Mouse (Mus musculus) cerebellum, adult 8-10 months (tissue): ENCODE data around the gene Spred1.
A peak's percentile ranks its signal among the peaks of the same experiment; 100 is the strongest.

ENCODE experiments used
- DNase-seq: peaks from one replicate; pipeline ENCODE4 v3.0.0; 2022

Gene Spred1

DNA sequence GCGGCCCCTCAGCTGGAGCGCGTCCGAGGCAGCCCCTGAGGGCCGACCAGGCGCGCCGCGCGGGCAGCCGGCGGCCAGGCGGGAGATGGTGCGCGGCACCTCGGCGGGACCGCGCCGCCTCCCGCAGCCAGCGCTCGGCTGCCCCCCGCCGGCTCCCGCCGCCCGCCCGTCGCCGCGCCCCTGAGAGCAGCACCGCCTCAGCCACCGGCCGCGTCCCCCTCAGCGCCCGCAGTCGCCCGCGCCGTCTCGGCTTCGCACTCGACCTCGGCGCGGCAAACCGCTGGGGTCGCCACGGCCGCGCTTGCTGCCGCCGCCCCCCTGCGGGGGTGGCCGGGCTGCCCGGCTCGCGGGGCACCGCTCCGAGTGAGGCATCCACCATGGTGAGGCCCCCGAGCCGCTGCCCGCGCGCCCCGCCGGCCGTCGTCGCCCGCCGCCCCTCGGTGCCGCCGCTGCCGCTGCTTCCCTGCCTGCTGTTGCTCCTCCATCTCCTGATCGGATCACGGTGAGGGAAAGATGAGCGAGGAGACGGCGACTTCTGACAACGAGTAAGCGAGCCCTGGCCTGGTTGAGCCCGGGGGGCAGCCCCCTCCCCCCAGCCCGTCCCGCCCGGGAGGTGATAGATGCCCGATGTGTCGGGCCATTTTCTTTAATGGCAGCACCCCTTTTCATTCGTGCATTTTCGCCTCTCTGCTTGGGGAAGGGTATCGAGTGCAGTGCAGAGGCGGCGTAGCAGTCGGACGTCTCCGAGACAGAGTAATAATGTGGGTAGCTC is at the start of gene Spred1:
Gene Spred1 (plus strand): TSS at position 163 of the 772 bp plus-strand sequence.
- peak; percentile 54 for DNase-seq

DNA sequence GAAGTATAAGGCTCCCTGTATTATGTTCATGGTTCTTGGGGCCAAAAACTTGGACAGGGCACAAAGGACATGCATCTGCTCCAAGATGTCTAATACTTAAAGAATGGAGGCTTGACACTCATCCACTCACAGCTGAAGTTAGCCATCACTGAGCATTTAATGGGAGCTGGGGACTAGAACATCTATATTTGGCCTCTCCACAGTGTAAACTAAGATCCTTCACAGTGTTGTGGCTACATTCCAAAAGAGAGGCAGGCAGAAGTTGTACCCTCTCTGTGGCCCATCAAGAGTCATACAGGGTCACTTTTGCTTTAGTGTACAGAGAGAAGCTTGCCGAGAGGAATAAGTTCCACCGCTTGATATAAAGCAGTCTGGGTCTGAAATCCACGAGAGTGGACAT is 49.6 kb upstream of the Spred1 start:
- no peak for DNase-seq

DNA sequence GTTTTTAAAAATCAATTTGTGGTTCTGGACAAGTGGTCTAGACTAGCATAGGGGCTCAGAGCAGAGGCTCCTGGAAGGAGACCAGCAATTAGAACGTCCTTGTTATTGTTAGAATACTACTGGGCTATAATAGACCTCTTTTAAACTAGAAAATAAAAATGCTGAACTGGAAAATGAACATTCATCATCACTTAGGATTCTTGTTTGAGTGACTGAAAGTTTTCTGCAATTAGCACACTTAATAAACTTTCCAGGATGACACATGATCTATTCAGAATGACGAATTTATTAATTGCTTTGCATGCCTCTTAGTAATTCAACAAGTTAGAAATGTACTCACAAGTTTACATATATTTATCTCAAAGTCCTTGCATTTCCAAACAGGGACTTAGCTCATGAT is 42.5 kb upstream of the Spred1 start:
- no peak for DNase-seq

DNA sequence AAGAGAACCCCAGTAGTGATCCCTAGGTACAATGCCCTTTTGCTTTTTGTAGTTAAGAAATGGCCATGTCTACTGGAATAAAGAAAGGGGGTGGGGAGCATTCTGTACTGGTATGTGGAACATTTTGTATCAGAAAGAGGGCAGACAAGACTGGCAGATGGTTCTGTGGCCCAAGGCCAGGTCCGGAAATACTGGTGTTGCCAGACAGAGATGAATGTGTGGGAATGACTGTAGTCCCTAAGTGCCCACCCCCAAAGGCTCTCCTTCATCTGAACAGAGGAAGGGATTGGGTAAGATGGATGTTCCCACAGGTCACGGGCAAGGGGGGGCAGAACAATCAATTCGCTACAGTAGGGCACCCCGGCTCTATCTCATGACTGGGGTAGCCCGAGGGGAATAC is 41.6 kb upstream of the Spred1 start:
- peak; percentile 6 for DNase-seq

DNA sequence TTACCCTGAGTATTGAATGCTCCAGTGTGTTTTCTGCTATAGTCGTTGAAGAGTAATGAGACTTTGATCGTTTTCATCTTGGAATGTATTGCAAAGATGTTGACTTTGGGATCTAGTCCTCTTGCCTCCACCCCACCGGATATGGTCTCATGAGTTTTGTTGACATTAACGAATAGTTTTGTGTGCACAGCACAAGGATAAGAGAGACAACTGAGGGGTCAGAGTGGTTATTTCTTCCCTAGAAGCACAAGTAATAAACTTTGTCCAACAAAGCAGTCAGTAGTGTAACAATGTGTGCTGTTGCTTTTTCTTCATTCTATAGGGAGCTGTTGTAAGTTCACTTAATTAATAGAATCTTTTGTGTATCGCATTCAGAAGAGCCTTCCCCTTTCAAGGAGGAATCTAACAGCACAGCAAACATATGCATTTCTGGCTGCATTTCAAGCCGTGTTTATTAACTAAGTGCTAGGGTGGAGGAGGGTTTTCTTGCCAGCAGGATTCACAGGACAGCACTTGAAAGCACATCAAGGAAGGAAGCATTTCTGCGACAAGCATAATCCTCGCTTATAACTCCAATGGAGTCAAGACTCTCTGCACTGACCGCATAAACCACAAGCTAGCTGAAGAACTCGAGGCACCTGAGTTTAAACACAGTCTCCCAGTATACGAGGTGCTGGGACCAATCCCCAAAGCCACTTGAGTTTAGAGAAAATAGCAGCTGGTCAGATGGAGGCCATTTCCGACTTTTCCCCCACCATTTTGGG is 35.0 kb upstream of the Spred1 start:
- no peak for DNase-seq

DNA sequence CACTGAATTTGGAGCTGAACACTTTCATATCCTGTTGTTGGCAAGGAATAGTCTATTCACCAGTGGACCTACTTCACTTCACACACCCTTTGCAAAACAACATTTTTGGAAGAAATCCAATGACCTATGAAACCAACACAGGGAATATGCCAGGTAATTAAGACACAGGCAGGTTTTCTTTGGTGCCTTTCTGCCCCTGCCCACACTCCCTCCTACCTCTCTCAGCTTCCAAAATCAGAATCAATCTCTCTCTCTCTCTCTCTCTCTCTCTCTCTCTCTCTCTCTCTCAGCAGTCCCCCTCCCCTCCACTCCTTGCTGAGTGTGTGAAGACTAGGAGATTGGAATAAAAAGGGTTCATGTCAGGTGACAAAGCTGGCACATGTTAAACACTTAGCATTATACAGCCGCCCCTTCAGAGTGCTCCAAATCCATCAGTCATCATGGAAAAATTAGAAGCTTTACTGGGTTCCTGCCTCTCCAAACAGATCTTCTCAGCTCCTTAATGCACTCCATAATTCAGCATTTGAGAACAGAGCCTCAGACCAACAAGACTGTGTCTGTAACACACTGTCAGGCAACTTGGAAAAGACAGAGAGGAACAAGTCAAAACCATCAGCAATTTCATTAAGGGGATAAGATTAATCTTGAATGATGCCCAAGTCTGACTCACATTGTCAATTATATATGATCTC is 34.3 kb upstream of the Spred1 start:
- DNase-seq: no peak

DNA sequence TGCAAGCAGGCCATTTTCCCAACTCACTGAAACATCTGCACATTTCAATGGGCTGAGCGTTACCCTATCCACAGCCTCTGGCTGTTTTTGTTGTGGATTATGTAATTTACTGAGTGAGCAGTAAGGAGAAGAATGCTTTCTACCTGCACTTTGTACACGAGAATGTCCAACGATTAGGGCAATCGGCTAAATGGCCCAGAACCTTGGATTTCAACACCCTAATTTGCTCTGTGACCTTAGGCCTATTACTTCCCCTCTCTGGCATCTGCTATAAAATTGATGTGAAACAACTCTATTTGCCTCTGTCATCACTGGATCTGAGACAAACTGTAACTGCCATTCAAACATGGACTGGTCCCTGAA is 33.7 kb upstream of the Spred1 start:
- DNase-seq: no peak

DNA sequence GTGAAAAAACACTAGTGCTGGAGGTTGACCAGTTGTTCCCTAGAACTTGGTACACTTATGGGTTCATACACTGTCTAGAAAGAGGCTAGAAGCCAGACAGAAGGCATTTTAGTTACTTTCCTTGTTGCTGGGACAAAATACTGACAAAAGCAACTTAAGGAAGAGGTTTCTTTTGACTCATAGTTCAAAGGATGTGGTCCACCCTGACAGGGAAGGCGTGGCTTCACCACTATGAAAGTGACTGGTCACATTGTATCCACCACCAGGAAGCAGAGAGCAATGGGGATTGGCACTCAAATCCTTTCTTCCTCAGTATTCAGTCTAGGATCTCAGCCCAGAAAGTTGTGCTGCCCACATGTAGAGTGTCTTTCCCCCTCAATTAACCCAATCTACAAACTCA is 31.7 kb upstream of the Spred1 start:
- DNase-seq: no peak

DNA sequence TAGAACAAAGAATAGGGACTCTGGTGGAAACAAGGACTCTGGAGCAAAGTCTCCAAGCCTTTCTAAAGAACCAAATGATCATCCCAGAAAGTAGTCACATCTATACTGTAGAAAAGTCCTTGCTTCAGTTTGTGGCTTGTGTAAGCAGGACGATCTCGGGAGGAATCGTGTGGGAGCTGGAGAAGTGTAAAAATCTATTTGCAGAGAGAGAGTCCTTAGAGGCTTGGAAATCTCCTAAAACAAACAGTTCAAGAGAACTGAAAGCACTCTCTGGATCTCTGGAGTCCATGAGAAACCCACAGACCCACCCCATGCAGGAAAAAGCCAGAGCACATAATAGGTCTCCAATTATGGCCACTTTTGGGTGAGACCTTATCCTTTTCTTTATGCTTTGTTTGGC is 31.1 kb upstream of the Spred1 start:
- no peak for DNase-seq

DNA sequence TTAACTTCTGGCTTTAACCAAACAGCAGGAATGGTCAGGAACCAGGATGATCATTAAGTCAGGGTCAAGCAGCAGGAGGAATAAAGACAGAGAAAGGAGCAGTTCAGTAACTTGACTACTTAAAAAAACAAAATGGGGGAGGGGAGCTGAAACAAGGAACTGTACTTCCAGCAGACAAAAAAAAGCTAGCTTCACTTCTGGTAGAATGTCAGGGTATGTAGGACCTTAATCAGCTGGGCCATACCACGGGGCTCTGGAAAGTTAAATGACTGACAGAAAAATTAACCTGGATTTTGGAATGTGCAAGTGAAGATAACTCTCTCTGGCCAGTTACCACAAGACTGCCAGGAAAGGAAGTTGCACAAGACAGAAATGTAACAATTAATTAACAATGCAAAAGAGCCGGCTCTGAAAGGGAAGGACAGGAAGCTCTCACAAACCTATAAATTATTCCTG is 28.2 kb upstream of the Spred1 start:
- no peak for DNase-seq

DNA sequence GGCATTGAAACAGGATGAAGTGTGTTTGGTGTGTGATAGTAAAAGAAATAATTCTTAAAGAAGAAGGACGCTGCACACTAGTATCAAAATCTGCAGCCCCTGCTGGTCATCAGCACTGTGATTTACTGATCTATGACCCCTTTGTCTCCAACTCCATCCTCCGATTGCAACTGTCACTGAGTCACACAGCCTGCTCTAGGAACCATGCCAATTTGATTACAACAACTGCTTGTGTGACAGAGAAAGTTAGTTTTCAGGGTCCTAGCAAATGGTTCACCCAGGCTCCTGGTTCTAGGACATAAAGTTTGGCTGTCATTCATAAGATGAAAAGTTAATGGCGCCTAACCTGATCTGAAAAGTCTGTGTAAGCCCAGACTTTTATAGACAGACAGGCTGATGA is 25.7 kb upstream of the Spred1 start:
- DNase-seq: no peak

DNA sequence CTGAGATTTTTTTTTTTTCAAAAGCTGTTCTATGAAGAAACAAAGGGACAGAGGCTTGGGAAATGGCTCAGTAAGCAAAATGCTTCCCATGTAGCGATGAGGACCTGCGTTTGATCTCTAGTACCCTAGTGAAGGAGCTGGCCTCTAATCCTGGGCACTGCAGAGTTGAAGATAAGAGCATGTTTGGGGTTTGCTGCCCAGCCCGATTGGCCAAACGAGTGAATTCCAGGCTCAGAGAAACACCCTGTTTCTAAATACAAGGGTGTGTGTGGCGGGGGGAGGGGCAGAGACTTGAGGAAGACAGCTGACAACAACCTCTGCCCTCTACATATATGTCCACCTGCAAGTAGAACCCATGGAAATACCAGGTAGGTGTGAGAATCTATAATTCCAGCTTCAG is 23.9 kb upstream of the Spred1 start:
- DNase-seq: no peak

DNA sequence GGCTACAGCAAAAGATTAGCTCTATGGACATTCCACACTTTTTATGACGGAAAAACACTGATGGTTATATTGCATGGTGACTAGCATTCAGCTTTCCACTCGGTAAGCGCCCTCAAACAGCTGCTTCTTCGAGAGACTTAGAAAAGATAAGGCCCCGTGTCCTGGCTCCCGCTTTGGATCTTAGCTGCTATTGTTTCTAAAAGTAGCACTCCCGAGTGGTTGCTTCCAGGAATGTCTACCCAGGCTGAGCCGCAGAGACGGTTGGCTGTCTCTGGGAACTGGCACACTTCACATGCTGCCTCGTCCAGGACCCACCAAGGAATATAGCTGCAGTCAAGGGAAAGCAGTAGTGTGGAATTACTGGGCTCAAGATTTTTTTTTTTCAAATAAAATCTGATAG is 21.9 kb upstream of the Spred1 start:
- DNase-seq: no peak

DNA sequence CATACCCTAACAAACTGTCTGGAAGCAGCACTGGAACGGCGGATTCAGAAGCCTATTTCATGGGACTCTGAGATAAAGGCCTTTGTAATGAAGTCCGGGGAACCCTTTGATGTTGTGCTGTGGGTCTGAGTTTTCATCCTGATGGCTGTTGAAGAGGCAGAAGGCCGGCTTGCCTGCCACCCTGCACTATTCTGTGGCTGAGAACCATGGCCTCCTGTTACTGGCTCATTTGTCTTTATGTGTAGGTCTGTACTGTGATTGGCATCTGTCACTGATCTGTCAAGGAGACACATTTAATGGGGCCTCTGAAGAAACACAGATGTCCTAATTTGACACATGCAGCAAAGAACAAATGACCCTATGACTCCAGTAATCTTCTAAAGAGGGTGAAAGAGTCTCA is 17.7 kb upstream of the Spred1 start:
- DNase-seq: no peak

DNA sequence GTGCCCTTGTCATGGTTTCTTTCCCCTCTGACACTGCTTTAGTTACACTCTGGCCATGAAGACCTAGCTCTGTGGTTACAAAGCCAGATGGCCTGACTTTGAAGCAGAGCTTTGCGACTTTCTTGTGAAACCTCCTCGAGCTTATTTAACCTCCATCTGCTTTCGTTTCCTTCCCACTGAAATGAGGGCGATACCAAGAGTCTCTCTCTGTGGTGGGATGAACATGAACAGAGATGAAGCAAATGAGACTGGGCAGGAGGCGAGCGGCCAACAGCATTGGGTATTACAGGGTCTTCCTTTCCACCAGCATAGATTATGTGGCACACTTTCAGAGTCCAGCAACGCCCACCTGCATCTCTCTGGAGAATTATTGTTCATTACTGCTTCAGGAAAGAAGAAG is 15.8 kb upstream of the Spred1 start:
- DNase-seq: no peak

DNA sequence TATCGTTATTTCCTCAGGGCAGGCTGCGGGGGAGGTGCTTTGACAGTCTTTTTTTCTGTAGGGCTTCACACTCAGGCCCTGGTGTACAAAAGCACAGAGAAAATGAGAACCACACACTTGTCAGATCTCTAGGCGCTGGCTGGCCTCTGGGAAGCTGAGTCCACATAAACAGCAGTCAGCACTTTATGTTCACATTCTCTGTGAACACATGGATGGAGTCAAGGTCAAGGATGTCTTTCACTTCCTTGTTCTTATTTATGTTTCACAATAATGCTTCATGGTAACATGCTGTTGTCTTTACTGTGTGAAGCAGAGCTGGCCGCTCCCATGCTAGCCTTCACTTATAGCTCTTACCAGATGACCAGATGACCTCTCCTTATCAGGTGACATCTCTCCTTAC is 13.1 kb upstream of the Spred1 start:
- no peak for DNase-seq

DNA sequence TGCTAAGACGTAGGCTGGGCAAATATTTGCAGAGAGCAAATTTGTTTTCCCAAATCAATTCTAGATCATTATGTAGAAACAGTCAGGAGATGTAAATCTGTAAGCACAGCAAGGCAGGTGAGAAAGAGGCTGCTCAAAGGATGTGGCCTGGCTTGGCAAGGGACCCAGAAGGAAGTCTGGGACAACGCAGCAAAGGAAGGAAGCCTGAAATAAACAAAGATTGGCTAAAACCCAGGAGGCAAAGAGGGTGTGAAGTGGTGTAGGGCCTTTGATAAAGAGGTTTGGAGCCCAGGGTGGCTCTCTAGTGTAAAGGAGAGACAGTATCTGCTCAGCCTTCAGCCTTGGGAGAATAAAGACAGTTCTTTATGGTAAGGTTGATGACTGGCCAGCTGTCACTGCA is 11.9 kb upstream of the Spred1 start:
- no peak for DNase-seq

DNA sequence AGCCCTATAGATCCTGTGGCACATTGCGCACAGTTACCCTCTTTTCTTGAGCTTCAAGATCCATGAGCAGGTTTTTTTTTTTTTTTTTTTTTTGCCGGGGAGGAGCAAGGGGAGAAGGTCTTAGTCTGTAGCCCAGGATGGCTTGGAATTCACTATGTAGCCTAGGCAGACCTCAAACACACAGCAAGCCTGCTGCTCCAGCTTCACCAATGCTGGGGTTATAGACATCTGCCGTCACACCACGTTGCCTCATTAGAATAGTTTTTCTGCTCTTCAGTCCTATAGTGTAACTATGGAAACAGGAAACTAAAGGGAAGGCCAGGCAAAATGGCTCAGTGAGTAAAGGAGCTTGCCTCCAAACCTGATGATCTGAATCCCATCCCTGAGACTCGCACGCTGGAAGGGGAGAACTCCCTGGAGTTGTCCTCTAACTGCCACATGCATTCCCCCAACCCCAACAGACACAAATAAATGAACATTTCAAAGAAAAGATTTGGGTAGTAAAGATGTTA is 10.8 kb upstream of the Spred1 start:
- no peak for DNase-seq

DNA sequence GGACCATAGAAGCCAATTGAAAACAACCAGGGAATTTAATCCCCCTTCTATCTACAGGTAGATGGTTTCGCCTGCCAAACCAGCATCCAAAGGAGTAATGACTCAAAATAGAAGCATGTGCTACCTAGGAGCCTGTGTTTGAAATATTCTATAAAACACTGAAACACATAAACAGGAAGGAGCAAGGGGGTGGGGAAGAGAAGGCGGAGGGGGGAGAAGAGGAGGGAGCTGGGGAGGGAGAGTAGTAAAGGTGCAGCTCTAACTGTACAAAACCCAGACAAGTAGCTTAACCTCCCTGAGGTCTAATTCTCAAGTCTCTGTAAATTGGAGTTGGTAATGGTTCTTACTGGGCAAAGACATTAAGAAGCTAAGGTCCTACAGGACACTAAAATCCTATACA is 7.9 kb upstream of the Spred1 start:
- no peak for DNase-seq

DNA sequence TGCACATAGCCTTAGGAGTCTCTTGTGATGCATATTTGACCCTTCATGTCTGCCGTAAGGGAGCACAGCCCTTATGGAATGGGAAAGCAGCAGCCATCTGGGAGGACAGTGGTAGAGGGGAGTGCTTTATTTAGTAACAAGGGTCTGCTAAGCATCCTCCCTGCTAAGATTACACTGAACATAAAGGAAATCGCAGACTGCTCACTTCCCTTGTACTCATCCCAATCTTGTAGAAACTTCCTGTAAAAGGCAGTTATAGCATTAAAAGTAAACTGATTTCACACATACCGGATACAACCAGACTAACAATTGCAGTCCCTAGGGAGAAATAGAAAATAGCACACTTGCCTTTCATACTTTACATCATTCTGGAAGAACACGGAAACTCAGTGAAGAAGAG is 7.4 kb upstream of the Spred1 start:
- DNase-seq: no peak

DNA sequence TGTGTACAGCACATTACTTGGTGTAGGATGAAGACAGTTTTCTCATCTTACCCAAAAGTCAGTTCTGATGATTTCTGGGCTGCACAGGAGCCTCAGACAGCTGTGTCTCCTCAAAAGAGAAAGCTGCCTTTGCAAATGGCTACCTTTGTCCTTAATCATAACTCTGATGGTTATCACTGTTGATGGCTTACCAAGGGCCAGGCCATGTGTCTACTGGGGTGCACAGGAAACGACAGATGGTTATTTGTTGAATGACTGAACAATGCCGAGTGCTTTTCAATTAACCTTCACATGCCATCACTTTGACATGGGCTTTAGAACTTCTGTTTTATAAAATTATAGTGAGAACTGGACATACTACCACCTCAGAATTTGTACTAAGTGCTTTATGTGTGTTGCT is 2.7 kb upstream of the Spred1 start:
- DNase-seq: peak; percentile 40

DNA sequence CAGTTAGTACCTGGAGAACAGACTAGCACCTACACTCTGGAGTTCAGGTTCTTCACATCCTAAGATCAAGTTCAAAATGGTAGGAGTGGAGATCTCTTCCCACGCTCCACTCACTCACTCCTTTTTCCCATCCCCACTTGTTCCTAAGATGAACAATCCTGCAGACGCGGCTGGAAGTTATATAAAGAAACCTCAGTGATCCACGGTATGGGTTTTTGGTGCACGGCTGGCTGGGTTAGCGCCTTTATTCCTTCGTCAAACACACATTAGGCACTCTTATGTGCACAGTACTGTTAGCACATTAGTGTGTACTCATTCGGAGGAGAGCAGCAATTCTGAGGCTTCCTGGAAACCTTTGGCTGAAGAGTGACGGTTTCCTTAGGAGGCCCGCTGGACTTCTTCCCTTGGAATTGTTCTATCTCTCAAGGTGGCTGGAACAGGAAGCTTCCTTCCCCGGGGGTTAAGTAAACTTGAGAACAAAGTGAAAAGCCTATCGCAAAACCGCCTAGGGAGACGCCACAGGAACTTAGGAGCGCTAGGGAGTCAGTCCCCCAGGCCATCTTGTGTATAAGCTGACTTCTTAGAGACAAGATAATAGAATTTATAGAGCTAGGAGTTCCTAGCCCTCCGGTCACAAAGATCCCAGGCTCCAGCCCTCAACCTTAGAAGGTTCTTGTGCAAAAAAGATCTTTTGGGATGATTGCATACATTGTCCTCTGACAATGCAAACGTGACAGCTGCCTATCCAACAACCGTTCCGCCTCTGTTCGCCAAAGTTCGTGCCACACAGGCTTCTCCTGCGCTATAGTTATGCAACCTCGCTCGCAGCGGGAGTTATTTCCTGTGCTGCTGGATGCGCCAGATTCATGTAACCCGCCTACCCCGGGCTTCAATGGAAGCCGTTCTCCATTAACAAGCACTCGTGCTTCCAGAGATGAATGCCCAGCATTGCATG is 1.6 kb upstream of the Spred1 start:
- peak; percentile 88 for DNase-seq
